Mouse (Mus musculus) adrenal gland, postnatal 0 days (tissue): ENCODE results near the gene Tgfb1i1. TPM values are rescaled to one million over a fixed set of nuclear protein-coding genes. Genes with fewer than 3 reads are reported as not detected.

Experiments
- microRNA-seq: library from miRNA; unstranded; fragments of <30 nt; microRNA quantifications from one replicate; pipeline ENCODE4, GENCODE M21; 2016; ENCODE audit warnings: borderline replicate concordance; ENCODE audit not compliant: insufficient number of aligned reads
- polyA plus RNA-seq: library from polyadenylated mRNA; unstranded; fragments of >200 nt; fragmentation: Nextera tagmentation; extraction: Ambion mirVana; gene quantifications from 2 replicates; pipeline ENCODE4 v1.2.1, GENCODE M21; 2015

Tgfb1i1 gene
- 37.9 and 53.6 TPM in 2 replicates for polyA plus RNA-seq

DNA sequence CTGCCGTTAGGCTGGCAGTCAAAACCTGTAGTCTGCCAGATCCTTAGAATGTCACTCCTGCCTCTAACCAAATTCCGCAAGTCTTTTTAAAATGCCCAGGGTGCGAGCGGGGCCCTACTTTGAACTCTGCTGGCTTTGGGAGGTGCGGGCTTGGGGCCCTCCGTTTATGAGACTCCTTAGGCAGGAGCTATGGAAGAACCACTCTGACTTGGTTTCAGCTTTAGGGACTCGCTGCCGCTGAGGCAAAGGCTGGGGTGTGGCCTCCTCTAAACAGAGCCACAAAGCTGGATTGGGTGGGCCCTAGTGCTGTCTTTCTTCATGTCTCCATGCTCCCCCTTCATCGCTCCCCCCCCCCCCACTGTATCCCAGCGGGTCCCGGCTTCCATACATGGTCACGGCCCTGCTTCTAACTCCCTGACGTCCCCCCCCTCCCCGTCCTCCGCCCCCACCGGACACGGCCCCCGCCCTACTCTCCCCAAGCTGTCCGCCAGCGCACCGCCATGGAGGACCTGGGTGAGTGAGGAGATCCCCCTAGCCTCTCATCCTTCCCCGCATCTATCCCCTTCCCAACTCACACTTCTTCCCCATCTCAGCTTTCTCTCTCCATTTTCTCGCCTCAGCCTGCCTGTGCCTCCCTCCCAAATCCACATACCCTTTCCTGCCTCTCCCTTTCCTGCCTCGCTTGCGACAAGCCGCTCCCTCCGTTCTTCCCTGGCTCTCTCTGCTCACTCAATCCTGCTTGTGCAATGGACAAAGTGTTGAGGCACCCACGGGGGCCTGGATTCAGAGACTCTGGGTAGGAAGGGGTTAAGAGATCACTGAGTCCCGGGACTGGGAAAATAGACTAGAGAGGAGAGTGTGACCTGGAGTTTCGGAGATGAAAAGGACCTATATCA, at the start of gene Tgfb1i1:
TSS of gene Tgfb1i1 (plus strand) at position 317 of the 896 bp plus-strand sequence.

DNA sequence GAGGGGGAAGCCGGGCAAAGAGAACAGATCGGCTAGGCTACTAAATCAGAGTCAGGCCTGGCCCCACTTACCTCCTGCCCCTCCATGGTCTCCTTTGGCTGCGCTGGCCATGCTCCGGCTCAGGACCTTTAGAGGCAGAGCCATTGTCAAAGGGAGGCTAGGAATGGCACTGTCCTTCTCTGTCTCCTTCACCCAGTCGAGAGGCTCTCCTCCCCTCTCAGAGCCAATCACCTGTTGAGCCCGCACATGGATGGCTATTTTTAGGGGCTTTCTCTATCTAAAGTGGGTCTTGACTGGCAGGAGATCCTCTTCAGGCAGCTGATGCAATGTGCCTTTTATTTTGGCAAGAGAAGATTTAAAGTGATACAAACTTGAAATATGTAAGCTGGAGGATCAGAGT, 40.5 kb upstream of the Tgfb1i1 start, which contains the start of gene Cox6a2:
TSS of gene Cox6a2 (minus strand) at position 236 of the 400 bp plus-strand sequence.

DNA sequence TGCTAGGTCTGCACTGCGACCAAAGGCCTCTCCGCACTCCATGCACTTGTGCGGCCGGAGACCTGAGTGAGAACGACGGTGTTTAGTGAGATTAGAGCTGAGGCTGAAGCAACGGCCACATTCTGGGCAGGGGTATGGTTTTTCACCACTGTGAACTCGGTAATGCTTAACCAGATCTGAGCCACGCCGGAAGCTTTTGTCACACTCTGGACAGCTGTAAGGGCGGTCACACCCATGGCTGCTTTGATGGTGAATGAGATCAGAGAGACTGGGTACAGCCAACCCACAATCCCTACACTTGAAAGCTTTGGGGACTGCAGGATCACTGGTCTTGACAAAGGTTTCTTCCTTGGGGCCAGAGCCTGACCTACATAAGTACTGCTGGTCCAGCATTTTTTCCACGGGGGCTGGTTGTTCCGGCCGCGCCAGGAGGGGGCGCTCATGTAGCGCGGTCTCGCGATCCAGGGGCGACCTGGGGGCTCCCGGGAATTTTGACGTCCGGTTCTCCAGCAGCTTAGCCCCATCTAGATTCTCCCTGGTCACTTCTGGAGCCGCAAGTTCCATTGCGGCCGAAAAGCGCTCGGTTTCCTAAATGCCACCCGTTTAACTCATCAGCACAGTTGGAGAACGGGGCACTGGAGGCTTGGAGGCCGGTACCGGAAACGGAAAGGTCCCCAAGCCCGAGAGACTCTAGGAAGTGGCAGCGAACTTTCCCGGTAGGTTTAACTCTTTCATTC, 9.6 kb upstream of the Tgfb1i1 start, which contains the start of gene Armc5:
TSS of gene Armc5 (plus strand) at position 487 of the 737 bp plus-strand sequence.

DNA sequence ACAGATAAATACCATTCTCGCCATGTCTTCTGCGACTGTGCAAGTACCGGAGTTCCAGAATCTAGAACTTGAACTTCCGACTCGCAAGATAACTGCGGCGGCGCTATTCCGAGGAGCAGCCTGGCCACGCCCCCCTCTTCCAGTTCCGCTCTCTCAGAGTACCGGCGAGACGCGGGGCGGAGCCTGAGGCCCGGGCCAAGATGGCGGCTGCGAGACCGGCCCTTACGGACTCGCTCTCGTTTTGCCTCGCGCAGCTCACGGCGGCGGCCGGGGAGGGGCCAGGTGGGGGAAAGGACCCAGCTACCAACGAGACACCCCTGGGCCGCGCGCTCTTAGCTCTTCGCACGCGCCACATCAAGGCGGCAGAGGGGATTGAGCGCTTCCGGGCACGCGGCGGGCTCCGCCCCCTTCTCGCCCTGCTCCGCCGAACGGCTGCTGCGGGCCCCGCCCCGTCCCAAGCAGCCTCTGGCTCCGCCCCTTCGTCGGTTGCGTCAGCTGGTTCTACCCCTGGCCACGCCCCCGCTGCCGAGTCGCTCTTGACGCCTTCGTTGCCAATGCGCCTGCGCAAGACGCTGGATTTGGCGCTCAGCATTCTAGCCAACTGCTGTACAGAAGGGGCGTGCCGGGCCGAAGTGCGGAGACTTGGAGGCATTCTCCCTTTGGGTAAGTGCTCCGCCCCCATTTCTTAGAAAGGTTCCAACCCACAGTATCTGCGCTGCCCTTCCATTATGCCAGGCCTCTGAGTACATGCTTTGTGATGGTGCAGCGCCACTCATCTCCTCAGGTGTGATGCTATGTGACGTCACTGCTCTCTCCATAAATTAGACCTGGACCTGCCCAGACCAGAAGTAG, 8.5 kb upstream of the Tgfb1i1 start, which contains the start of gene 9130023H24Rik:
TSS of gene 9130023H24Rik (minus strand) at position 105 of the 852 bp plus-strand sequence.

DNA sequence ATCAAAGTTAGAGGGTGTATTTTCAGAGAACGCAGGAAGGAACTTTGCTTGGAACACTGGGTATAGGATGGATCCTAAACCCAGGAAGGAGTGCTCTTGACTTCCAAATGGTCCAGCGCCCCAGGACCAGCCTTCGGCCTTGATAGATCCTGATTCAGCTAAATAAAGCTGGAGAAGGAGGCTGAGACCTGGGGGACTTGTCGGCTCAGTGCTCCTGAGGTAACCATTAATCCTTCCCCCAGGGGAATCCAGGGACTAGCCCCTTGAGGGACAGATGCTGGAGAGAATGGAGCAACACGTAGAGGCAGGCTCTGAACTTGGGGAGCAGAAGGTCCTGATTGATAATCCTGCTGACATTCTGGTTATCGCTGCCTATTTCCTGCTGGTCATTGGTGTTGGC, 18.8 kb downstream of the Tgfb1i1 start, which contains the start of gene Slc5a2:
TSS of gene Slc5a2 (plus strand) at position 247 of the 400 bp plus-strand sequence.

DNA sequence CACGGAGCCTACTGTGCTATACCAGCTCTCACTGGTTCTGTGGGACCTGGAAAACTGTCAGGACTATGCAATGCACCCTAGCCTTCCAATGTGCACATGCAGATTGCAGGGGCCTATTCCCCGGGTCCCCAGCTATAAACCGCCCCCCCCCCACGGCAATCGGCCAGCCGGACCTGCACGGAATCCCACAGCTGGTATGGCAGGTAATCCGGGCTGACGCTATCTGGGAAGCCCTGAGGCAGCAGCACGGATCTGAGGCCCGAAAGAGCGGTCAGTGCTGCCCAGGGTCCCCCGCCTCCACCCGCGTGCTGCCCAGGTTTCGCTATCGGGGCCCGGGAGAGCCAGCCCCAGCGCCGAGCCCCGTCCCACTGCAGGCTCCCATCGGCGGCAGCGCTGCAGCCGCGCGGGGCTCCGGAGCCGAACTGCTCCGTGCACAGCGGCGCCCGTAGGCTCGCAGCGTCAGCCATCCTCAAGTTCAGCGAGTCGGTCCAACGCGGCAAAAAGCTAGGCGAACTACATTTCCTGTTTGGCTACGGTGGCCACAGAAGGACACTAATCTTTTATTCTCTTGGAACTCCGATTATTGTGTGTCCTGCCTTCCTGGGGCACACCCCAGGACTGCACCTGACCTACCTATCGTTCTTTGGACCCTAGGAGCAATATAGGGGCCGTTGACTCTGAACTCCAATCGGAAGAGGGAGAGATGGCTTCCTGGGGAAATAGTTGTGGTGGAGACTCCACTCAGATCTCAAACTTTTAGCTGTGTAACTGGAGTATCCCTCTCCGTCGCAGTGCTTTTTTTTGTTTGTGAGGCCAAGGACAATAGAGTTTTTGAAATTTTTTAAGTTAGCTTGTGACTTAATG, 51.2 kb downstream of the Tgfb1i1 start, which contains the start of gene BC017158:
TSS of gene BC017158 (minus strand) at position 554 of the 864 bp plus-strand sequence.

Small RNAs within 50 kb of the gene (microRNA-seq; reads per million reads assigned to microRNA genes)
- gene Mir3103: 1.1 reads per million

Other genes with a start within 250 kb of the Tgfb1i1 start
- 0.15 TPM in 1 of 2 replicates, not detected in the other for gene Trim72, start 242.9 kb upstream of the Tgfb1i1 start, polyA plus RNA-seq
- gene Itgam, start 184.2 kb upstream of the Tgfb1i1 start, polyA plus RNA-seq: 1.8 and 2.1 TPM in 2 replicates
- gene Gm49368, start 184.1 kb upstream of the Tgfb1i1 start, polyA plus RNA-seq: 0.06 TPM in 1 of 2 replicates, not detected in the other
- gene Itgax, start 117.3 kb upstream of the Tgfb1i1 start, polyA plus RNA-seq: 0.23 TPM in 1 of 2 replicates, not detected in the other
- not detected in 2 replicates for gene Itgad, start 92.4 kb upstream of the Tgfb1i1 start, polyA plus RNA-seq
- gene Cox6a2, start 40.4 kb upstream of the Tgfb1i1 start, polyA plus RNA-seq: 4.9 and 7.4 TPM in 2 replicates
- gene Armc5, start 9.5 kb upstream of the Tgfb1i1 start, polyA plus RNA-seq: 10.9 and 15.4 TPM in 2 replicates
- gene 9130023H24Rik, start 8.8 kb upstream of the Tgfb1i1 start, polyA plus RNA-seq: 3.9 and 4.2 TPM in 2 replicates
- 0.18 and 0.27 TPM in 2 replicates for gene Slc5a2, start 18.8 kb downstream of the Tgfb1i1 start, polyA plus RNA-seq
- gene BC017158, start 51.4 kb downstream of the Tgfb1i1 start, polyA plus RNA-seq: 16.8 and 21.2 TPM in 2 replicates
- gene Rgs10, start 171.9 kb downstream of the Tgfb1i1 start, polyA plus RNA-seq: 17.8 and 35.8 TPM in 2 replicates
- gene Tial1, start 214.9 kb downstream of the Tgfb1i1 start, polyA plus RNA-seq: 14.8 and 17.2 TPM in 2 replicates